Mouse (Mus musculus) mature B cell (primary cell): Measurements from ENCODE around the gene C130050O18Rik.

Experiments used
- in situ Hi-C: fragments of 300-500 bp; cut with MboI; formaldehyde crosslinking; loops from 2 replicates; pipeline ENCODE4 v1.14.3; 2019

C130050O18Rik gene

DNA sequence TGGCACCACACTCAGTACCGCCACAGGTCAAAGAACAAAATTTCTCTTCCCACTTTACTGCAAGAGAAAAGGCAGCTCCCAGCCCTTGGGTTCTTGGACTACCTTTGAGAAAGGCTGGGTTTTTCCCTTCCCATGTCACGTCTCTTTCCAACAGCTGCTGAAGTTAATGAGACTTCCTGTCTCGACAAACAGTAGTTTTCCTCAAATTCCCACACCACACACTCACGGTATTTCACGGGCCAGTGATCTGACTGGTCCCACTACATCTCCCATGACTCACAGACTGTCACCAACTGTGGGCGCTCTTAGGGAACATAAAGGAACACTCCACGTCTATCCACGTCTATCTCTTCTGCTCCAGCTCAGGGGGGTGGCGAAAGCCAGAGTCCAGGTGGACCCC, 20.1 kb downstream of the C130050O18Rik start:
- in situ Hi-C loops, result no loop called here

DNA sequence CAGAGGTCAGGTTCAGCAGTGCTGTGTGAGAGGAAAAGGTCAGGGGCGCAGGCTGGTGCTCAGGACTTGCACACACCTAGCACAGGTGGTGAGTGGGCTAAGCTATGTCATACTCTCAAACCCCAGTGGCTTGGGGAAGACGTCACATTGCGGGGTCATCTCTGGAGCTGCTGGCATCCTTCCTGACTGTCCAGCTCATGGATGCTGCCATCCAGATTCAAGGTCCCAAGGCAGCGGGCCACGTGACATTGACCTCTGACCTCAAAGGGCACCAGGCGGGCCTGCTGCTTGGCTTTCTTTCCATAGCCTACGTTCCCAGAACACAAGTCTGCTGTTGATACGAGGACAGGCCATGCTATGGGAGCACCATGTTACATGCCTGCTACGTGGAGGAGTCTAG, 21.9 kb downstream of the C130050O18Rik start:
- in situ Hi-C loops, result no loop called here

DNA sequence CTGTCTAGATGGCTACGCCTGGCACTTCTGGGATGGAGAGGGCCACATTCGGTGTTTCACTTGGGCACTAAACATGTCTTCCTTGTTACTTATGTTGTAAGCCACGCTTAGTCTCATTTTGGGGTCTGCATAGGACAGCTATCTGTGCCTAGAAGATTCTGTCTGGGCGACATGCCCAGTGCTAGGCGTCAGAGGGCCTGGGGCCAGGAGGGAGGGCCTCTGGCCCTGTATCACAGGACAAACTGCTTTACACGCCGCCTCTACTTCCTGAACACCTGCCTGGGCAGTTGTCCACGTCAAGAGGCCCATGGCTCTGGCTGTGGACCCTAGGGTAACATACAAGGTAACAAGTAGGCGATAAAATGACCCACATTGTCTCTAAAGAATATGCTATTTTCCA, 22.9 kb downstream of the C130050O18Rik start:
- in situ Hi-C loops, result no loop called here

DNA sequence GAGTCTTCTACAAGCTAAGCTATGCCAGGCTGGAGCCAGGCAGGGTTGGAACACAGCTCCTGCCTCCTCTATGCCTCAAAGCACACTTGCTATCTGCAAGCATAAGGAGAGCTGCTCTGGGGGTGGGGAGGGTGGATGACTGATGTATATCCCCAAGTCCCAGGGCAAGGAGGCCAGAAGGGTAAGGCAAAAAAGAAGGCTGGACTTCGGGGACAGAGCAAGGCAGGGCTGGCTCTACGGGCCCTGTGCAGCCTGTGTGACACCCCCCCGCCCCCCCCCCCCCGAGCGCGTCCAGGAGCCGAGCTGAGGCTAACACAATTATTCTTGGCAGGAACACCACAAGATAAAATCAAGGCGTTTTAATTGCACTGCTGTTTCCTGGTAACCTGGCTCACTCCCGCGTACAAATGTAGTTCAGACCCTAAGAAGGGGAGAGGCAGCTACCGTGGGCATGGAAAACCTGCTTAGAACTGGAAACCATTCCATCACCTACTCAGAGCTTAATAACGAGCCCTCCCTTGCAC, 24.8 kb downstream of the C130050O18Rik start:
- in situ Hi-C loops, result no loop called here

DNA sequence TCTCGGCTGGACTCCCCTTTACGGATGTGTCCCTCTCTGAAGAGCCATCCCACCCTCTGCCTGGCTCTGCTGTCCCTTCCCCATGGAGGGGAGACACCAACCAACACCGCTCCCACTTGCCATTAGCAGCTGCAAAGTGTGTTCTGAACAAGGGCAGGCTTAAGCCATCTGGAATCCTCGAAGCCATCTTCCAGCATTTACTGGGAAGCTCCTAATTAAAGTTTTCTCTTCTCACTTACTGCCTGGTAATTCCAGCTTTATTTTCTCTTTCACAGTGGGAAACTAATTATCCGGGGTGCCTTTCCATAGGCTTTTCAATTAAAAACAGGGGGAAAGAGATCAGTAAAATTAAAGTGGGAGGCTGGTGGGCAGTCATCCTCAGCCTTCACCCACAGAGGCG, 27.3 kb downstream of the C130050O18Rik start:
- in situ Hi-C loops, result no loop called here

DNA sequence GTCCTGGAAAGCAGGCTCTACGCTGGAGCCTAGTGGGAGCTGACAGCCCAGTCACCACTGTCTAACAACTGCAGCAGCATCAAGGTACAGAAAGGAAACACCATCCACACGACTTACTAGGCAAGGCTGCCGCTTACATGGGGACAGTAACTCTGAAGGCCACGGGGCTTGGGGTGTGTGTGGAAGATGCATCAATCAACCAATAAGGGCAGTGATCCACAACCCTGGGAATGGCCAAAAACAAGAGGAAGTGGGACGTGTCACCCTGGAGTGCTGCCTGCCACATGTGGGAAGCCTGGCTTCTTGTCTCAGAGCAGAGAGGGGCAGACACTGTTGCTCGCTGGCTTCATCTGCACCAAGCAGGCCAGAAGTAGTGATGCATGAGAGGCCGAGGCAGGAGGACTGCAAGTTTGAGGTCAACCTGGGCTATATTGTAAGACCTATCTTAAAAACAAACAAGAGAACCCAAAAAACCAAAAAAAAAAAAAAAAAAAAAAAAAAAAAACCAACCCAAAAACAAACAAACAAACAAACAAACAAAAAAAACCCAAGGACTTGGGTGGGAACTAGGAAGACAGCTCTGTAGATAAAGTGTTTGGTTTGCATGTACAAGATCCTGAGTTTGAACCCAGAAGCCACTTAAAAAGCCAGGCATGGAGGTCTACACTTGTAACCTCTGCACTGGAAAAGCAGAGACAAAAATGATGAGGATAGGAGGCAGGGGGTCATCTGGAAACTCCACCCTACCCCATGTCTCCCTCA, 27.8 kb downstream of the C130050O18Rik start:
- in situ Hi-C loops, result no loop called here

DNA sequence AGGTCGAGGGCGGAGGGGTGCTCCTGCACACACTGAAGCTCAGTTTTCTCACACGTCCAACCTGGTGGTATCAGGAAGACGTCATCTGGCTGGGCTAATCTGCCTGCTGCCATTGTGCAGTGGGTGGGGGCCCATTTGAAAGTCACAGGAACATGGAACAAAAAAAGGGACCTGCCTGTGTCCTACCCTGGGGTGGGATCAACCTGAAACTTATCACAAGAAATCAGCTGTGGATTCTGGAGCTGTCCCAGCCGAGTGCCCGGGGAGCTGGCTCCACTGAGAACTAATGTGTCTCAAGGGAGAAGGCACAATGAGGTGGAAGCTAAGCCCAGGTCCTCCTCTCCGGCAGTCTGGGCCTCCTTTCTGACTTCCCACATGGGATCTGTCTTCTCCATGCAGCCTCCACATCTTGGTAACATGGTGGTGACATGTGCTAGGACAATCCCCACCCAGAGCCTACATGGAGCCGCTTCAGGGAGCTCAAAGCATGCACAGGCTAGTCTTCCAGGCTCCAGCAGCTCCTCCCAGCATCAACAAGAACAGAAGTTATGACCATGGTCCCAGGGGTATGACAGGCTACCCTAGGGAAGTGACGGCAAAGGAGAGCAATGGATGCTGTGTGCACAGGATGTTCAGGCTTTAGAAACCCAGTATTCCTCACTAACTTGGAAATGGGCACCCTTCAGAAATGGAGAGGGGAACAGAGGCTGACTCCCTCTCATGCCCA, 28.9 kb downstream of the C130050O18Rik start:
- in situ Hi-C loops, result no loop called here

DNA sequence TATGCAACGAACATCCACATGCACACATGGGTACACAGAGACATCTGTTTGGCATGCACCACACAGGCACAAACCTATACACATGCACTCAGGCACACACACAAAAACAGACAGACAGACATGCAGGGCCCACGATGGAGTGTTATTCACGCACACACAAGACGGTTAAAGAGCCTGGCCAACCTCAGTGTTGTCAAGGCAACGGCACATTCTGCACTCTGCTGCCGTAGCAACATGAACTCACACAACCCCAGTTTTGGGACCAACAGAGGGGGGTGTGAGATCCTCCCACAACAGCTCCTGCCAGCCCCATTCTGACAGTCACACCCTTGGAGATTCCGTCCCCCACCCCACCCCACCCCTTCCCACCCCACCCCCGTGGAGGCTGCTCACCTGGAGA, 29.9 kb downstream of the C130050O18Rik start:
- in situ Hi-C loops, result no loop called here

DNA sequence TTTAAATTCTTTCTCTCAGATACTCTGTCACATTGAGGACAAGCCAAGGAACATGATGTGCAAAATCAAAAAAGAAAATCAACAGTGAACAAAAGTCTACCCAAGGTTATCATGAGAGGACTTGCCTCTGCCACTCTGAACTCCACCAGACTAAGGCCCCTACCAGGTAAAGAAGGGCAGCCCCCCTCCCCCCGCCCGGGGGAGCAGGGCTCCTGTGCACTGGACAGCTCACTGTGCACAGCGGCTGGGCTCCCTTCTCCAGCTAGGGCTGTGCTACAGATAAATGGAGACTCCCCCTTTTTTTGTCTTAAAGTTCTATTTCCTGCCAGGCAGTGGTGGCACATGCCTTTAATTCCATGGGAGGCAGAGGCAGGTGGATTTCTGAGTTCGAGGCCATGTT, 32.7 kb downstream of the C130050O18Rik start:
- in situ Hi-C loops, result no loop called here

DNA sequence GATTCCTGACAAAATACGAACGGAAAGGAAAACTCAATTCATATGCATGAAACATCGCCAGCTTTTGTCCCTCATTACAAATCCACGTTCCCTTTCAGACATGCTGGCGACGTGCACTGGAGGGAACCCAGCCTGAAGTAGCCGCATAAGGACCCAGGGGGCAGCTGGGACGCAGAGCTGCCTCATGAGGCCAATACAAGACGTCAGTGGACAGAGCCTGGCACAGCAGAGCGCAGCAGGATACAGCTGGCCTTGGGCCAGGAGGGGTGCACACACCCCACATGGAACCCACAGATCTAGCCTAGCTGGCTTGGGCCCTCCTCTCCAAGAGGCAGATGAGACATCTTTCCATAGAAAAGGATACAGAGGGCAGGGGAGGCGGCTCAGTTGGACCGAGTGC, 33.4 kb downstream of the C130050O18Rik start:
- in situ Hi-C loops, result no loop called here

DNA sequence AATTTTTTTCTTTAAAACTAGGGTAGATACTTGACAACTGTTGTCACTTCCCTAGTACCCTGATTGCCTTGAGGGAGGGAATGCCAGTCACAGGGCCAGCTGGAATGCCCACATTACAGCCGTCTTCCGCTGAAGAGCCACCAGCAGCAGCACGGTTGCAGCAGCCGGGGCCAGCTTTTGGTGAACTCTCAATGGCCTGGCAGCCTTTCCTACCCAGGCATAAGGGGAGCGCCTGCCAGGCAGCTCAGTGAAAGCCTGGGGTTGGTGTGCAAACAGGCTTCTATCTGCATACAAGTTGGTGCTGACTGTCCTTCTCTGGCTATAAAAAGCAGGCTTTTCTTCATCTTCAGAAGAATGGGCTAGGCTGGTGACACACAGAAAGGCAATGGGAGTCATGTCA, 35.4 kb downstream of the C130050O18Rik start:
- in situ Hi-C loops, result no loop called here

DNA sequence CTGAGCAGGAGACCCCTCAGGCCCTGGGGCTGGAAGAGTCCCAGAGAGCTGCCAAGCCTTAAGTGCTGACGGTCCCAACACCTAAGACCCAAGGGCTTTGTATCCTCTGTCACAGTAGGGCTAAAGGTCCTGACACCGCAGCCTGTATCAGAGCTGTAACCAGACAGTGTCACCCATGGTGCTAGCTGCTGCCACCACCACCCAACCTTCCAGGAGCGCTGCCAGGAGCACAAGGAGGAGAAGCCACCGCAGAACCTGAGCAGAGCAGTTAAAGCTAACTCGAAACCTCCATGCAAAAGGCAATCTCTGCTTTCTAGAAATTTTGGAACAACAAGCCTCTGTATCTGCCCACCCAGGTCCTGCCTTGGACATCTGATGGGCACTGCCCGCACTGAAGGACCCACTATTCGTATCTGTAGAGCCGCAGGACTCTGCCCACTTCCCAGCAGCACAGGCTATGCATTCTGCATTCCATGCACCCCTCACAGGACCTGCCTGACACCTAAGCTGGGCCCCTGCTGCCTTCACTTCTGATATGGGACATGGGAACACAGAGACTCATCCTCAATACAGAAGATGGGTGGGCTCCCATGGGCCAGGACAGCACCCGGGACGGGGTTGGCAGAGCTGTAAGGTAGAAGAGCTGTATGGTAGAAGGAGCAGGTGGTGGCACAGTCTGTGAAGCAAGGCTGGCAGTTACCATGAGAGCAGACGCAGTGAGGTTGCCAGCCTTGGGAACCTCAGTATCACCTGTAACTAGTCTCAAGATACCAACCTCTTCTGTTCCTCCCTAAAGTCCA, 36.0 kb downstream of the C130050O18Rik start:
- in situ Hi-C loops, result no loop called here

DNA sequence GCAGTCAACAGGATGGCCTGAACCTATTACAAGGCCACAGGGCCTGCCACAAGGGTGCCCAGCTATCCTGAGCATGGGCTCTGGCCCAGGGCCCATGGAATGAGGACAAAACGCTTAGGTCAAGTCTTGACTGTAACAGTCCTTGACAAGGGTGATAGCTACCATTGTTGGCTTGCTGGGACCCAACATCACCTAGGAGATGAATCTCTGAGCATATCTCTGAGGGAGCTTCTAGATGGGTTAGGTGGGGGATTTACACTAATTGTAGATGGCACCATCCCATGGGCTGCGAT, 36.6 kb downstream of the C130050O18Rik start:
- in situ Hi-C loops, result no loop called here

DNA sequence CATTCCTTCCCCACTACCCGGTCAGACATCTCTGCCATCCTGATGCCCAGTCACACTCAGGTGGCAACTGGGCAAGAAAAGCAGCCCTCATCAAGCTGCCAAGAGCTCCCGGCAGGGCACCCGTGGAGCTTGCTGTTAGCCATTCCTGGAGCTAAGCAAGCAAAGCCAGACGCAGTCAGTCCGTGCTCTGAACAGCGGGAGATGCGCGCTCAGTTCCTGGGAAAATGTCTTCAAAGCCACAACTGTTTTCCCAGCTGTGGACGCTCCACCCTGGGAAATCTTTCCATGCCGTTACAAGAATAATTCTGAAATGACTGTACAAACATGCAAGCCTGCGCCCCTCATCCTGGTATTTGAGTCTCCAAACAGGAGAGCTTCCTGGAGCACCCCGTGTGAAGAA, 37.3 kb downstream of the C130050O18Rik start:
- in situ Hi-C loops, result no loop called here

DNA sequence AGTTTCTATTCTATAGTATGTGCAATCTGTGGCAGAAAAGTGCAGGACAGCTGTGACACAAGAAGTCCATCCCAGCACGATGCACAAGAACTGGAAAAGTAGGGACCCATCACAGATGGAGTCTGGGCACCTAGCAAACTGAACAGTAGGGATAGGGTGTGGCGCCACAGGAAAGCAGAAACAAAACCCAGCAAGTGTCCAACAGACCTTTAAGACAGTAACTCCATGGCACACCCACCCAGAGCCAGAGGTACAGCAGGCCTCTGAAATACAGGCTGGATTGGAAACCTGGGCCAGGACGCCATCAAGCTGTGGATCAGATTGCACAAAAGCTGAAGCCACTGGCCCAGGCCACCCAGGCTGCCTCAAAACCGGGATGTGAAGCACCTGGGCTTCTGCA, 37.9 kb downstream of the C130050O18Rik start:
- in situ Hi-C loops, result no loop called here

DNA sequence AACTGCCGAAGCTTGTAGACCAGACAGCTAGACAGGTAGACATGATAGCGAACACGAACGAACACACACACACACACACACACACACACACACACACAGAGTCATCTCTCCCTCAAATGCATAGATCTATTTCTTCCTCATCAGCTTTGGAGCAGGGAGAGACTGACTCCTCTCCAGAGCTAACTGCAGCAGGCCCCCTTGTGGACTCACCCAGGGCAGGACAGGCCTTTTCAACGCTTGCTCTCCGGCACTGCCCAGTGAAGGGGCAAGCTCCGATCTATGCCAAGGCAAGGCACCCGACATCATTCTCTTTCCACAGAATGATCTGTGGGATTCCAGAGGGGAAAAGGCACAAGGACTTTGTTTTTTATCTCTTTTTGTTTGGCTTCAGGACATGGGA, 40.2 kb downstream of the C130050O18Rik start:
- in situ Hi-C loops, result no loop called here

DNA sequence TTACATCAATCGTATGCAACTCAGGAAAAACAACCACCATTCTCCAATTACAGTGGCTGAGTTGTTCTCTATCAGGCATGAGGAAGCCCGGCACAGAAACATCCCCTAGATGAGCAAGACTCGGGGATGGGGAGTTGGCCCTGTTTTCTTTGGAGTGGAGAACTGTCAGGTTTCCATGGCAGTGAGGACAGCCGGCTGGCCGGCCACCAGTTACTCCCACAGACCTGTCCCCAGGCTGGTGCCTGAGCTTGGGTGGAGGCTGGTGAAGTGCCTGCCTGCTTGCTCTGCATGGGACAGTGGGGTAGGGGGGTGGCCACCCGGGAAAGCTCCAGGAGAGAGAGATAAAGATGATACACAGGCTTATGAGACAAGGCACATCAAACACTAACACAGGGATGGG, 42.9 kb downstream of the C130050O18Rik start:
- in situ Hi-C loops, result no loop called here

DNA sequence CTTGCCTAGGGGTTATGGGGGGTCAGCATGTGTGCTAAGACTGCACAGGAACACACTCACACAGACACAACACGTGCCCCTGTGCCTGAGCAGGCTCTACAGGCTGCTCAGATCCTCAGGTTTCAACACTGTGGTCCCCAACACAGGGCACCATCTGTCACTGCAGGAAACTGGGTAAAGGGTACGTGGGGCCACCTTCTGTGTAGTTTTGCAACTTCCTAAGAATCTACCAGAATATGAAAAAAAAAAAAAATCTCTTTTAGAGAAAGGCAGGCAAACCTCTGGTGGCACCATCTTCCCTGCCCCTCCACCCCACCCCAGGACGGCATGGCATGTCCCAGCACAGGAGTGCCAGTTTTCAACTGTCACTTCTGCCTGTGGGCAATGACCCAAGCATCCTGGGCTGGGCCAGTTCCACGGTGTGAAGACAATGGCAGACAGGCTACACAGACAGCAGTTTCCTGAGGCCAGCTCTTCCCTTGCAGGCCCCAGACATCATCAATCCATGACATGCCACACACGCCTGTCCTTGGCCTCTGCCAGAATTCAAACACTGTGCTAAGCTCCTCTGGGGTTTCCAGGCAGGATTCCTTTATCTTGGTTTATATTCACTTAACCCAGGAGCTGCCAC, 44.2 kb downstream of the C130050O18Rik start:
- in situ Hi-C loops, result no loop called here

DNA sequence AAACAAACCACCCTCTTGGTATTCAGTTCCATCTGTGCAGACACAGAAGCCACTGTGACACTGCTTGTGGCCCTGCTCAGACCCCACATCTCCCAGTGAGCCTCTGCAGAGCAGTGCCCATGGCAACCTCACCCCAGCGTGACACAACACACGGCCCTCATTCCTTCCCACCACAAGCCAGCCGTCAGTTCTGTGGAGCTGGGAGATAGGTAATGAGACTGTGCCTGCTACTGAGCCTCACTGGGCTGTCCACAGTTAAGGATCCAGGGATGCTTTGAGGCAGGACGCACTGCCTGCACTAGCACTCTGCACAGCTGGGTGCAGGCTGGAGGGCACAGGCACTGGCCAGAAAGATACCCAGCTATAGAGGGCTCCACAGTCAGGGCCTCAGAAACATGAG, 44.8 kb downstream of the C130050O18Rik start:
- in situ Hi-C loops, result no loop called here

DNA sequence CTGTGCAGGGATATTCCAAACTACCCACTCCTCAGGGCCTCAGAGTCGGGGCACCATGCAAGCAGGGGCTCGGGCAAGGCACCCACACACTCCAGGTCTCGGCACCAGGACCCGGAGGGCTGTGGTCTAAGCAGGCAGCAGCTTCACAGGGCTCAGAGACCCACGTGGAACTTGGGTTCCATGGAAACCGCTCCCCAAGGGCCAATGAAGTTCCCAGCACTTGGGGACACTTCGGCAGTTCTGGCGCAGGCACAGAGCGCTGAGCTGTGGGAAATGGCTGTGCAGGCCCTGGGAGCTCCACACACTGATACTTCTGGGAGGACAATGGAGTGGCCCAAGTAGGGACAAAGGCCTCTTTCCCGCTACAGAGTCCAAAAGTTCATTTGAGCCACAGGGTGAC, 48.0 kb downstream of the C130050O18Rik start:
- in situ Hi-C loops, result no loop called here

DNA sequence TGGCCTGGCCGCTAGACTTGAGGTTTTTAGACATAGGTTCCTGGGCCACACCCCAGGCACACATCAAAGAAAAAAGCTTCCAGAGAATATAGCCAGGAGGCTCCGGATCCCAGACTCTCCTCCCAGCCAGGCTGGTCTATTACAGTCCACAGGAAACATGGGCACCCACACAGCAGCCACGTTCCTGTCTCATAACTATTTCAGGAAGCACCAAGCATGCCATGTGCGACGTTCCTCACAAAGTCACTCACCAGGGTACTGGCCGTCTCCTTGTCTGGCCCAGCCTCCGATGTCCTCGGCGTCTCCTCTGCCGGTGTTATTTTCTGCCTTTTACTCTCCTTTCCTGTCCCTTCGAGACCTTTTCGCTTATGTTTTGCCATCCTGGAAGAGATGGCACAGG, 50.1 kb downstream of the C130050O18Rik start:
- in situ Hi-C loops, result no loop called here

DNA sequence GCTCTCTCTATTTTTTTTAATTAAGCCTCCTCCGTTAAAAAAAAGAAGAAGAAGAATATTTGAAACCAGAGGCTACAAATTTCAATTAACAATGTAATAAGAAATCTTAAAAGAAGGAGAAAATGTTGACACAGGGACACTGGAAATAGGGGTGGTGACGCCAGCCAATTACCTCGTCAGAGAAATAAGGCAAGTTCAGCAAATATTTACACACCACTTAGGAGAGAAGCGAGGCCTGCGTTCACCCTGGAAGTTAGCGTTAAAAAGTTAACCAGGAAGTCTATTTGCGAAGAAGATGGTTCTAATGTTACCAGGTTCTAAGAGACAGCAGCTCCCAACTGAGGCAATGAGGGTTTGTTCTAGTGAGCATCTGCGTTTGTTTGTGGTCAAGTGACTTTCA, 52.2 kb downstream of the C130050O18Rik start:
- in situ Hi-C loops, result no loop called here
